Mouse (Mus musculus): Measurements from ENCODE around the gene Sltm. TPM values are rescaled to one million over a fixed set of nuclear protein-coding genes. Genes with fewer than 3 reads are reported as not detected.

The Sltm gene
- total and polyA plus RNA-seq, 3 experiments, result 44.0 to 70.0 (median 62.3) TPM

DNA sequence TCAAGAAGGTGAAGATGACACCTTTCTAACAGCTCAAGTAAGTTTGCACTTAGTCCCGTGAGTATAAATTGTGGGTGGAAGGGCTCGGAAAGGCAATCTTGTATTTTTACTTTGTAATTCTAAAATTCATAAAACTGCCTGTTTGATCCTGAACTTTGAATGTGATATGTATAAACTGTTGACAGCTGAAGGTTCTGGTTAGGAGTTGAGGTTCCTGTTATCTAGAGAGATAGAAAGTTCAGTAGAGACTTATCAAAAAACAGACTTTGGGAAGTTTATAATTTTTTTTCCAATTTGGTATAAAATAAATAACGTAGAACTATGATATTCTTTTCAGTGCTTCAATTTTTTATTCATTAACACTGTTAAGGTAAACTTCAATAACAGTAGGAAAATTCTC lies 20.3 kb downstream of the Sltm start:
- no peak for DNase-seq (ENCODE audit: low read depth, low spot score)
- Histone ChIP-seq H3K4me3 (ENCODE audit: control insufficient read depth in 1 of 2, insufficient read depth in 1 of 2, low read depth in 2 of 2, low read length in 2 of 2) (no peak overlapping the region), H3K9me3 (replicated peaks; ENCODE audit: insufficient read depth, low read length) (no peaks in the 10 kb centered on the region), H3K79me2 (ENCODE audit: control insufficient read depth, insufficient read depth, low read length, poor library complexity) (peaks cover 15% of the 10 kb centered on the region), H3K36me3 (ENCODE audit: control insufficient read depth in 1 of 2, insufficient read depth in 2 of 2, low read length in 2 of 2) (peaks cover 30 to 49% of the 10 kb centered on the region in 2 experiments), H3K27me3 (ENCODE audit: control insufficient read depth in 1 of 2, insufficient read depth in 2 of 2, low read length in 2 of 2) (no peaks in the 10 kb centered on the region), H3K27ac (ENCODE audit: control insufficient read depth, low read depth, low read length) (no peak overlapping the region), H3K9ac (ENCODE audit: control insufficient read depth, low read depth, low read length, poor library complexity, severe bottlenecking) (no peak overlapping the region), H3K4me1 (ENCODE audit: control insufficient read depth in 1 of 2, insufficient read depth in 2 of 2, low read length in 2 of 2) (peaks cover 0 to 22% of the 10 kb centered on the region in 2 experiments; a peak in 2 of 4 replicates)
- no peak for TF ChIP-seq UBTF (IDR thresholded peaks at IDR 0.05; ENCODE audit: borderline replicate concordance, insufficient read depth, low read depth, low read length)
- peak; percentile 26; the same call in 1 of the 2 replicates for TF ChIP-seq RCOR1 (IDR thresholded peaks at IDR 0.05; ENCODE audit: low read depth, low read length)
- TF ChIP-seq TAL1 (IDR thresholded peaks at IDR 0.05; ENCODE audit: low read length), result no peak
- no peak for TF ChIP-seq MYC (IDR thresholded peaks at IDR 0.05; ENCODE audit: low read depth, low read length)
- no peak for TF ChIP-seq TBP (IDR thresholded peaks at IDR 0.05; ENCODE audit: low read depth, low read length)
- peak; percentile 30; the same call in 1 of the 2 replicates for TF ChIP-seq SIN3A (IDR thresholded peaks at IDR 0.05; ENCODE audit: low read length)
- TF ChIP-seq POLR2AphosphoS5 (IDR thresholded peaks at IDR 0.05; ENCODE audit: borderline replicate concordance, low read depth, low read length), result no peak
- TF ChIP-seq NRF1 (IDR thresholded peaks at IDR 0.05; ENCODE audit: insufficient read depth, low read depth, low read length, poor library complexity, severe bottlenecking), result no peak
- no peak for TF ChIP-seq MAX (IDR thresholded peaks at IDR 0.05; ENCODE audit: low read length)
- no peak for TF ChIP-seq MXI1 (IDR thresholded peaks at IDR 0.05; ENCODE audit: low read depth, low read length)
- TF ChIP-seq JUND (IDR thresholded peaks at IDR 0.05; ENCODE audit: low read depth, low read length), result no peak
- no peak for TF ChIP-seq POLR2A (IDR thresholded peaks at IDR 0.05; ENCODE audit: control insufficient read depth in 1 of 2, insufficient read depth in 1 of 2, low read depth in 1 of 2, low read length in 2 of 2, poor library complexity in 1 of 2)
- TF ChIP-seq BHLHE40 (IDR thresholded peaks at IDR 0.05; ENCODE audit: borderline replicate concordance, low read depth, low read length), result no peak
- no peak for TF ChIP-seq CTCF (IDR thresholded peaks at IDR 0.05 in 2 of 3, conservative IDR thresholded peaks at IDR 0.05 in 1 of 3; ENCODE audit: control insufficient read depth in 1 of 3, insufficient read depth in 1 of 3, low read depth in 2 of 3, low read length in 3 of 3, poor library complexity in 1 of 3, severe bottlenecking in 1 of 3)
- no peak for TF ChIP-seq CHD2 (IDR thresholded peaks at IDR 0.05; ENCODE audit: low read length)
- TF ChIP-seq MEF2A (IDR thresholded peaks at IDR 0.05; ENCODE audit: extremely low read depth, insufficient replicate concordance, low read depth, low read length, poor library complexity, severe bottlenecking), result no peak
- TF ChIP-seq ELF1 (IDR thresholded peaks at IDR 0.05; ENCODE audit: low read depth, low read length), result no peak
- TF ChIP-seq ZKSCAN1 (IDR thresholded peaks at IDR 0.05; ENCODE audit: low read depth, low read length), result no peak
- peak; percentile 65 for TF ChIP-seq ZNF384 (IDR thresholded peaks at IDR 0.05; ENCODE audit: low read depth, low read length)
- peak; percentile 61 for TF ChIP-seq GATA1 (IDR thresholded peaks at IDR 0.05; ENCODE audit: low read depth, low read length)
- no peak for TF ChIP-seq USF1 (IDR thresholded peaks at IDR 0.05; ENCODE audit: low read depth, low read length)
- TF ChIP-seq MYB (IDR thresholded peaks at IDR 0.05; ENCODE audit: low read depth, low read length), result 0 out of 2 replicates have a peak, but pooled peaks have one; percentile 36
- no peak for TF ChIP-seq ZC3H11A (IDR thresholded peaks at IDR 0.05; ENCODE audit: low read depth, low read length)
- no peak for TF ChIP-seq CHD1 (IDR thresholded peaks at IDR 0.05; ENCODE audit: low read depth, low read length)
- no peak for TF ChIP-seq MAFK (IDR thresholded peaks at IDR 0.05; ENCODE audit: borderline replicate concordance, low read depth, low read length)
- peak; percentile 64; the same call in 1 of the 2 replicates for TF ChIP-seq TCF12 (IDR thresholded peaks at IDR 0.05; ENCODE audit: low read depth, low read length)
- TF ChIP-seq EP300 (IDR thresholded peaks at IDR 0.05; ENCODE audit: low read depth in 1 of 2, low read length in 2 of 2), result peak; percentile 70 to 71; a peak in 3 of 4 replicates
- no peak for TF ChIP-seq E2F4 (IDR thresholded peaks at IDR 0.05; ENCODE audit: borderline replicate concordance, low read depth, low read length)
- no peak for TF ChIP-seq MAZ (IDR thresholded peaks at IDR 0.05; ENCODE audit: low read depth, low read length)
- peak; percentile 34; the same call in 1 of the 2 replicates for TF ChIP-seq ETS1 (IDR thresholded peaks at IDR 0.05; ENCODE audit: low read depth, low read length)
- no peak for TF ChIP-seq GABPA (IDR thresholded peaks at IDR 0.05; ENCODE audit: low read depth, low read length)
- TF ChIP-seq USF2 (IDR thresholded peaks at IDR 0.05; ENCODE audit: borderline replicate concordance in 1 of 2, insufficient read depth in 1 of 2, low read depth in 1 of 2, low read length in 2 of 2), result no peak
- TF ChIP-seq NELFE (IDR thresholded peaks at IDR 0.05; ENCODE audit: low read depth, low read length), result no peak
- no peak for TF ChIP-seq ZMIZ1 (IDR thresholded peaks at IDR 0.05; ENCODE audit: low read depth, low read length)
- no peak for TF ChIP-seq POLR2AphosphoS2 (IDR thresholded peaks at IDR 0.05; ENCODE audit: low read length)
- no peak for TF ChIP-seq HCFC1 (IDR thresholded peaks at IDR 0.05; ENCODE audit: low read depth, low read length)
- no peak for TF ChIP-seq SMC3 (IDR thresholded peaks at IDR 0.05; ENCODE audit: low read depth, low read length)
- no peak for TF ChIP-seq KAT2A (conservative IDR thresholded peaks at IDR 0.05; ENCODE audit: low read depth, low read length)
